Mouse (Mus musculus) neural tube, embryonic 13.5 days (tissue): ENCODE measurements around the gene Ormdl3. TPM values are rescaled to one million over a fixed set of nuclear protein-coding genes. Genes with fewer than 3 reads are reported as not detected.

Experiments used
- ATAC-seq: fragments of 200-750 bp; cut with Nextera tagmentation; 2 replicates; pipeline ENCODE4 v1.8.0; 2017; ENCODE audit warnings: low read depth, mild to moderate bottlenecking, moderate TSS enrichment, moderate library complexity
- H3K27ac ChIP-seq: fragments of 300-500 bp; sonication (generic); replicated peaks from 2 replicates; pipeline ENCODE4 v1.5.1; 2015; ENCODE audit warnings: moderate library complexity, mild to moderate bottlenecking, inconsistent platforms
- H3K27me3 ChIP-seq: fragments of 300-500 bp; sonication (generic); 2 replicates; pipeline ENCODE4 v1.6.1; 2015; ENCODE audit warnings: mild to moderate bottlenecking, inconsistent platforms
- H3K36me3 ChIP-seq: fragments of 300-500 bp; sonication (generic); 2 replicates; pipeline ENCODE4 v1.6.1; 2015; ENCODE audit warnings: mild to moderate bottlenecking, inconsistent platforms
- H3K4me1 ChIP-seq: fragments of 300-500 bp; sonication (generic); replicated peaks from 2 replicates; pipeline ENCODE4 v1.6.1; 2015; ENCODE audit warnings: inconsistent platforms
- H3K4me2 ChIP-seq: fragments of 300-500 bp; sonication (generic); 2 replicates; pipeline ENCODE4 v1.6.1; 2015; ENCODE audit warnings: inconsistent platforms, mild to moderate bottlenecking, moderate library complexity
- H3K4me3 ChIP-seq: fragments of 300-500 bp; sonication (generic); 2 replicates; pipeline ENCODE4 v1.5.1; 2015; ENCODE audit warnings: mild to moderate bottlenecking, inconsistent platforms
- H3K9ac ChIP-seq: fragments of 300-500 bp; sonication (generic); 2 replicates; pipeline ENCODE4 v1.6.1; 2015; ENCODE audit warnings: moderate library complexity, mild to moderate bottlenecking, inconsistent platforms
- H3K9me3 ChIP-seq: fragments of 300-500 bp; sonication (generic); 2 replicates; pipeline ENCODE4 v1.6.1; 2016; ENCODE audit warnings: inconsistent platforms
- WGBS: fragments of 180-500 bp; shearing (Covaris S2); methylation state at CpG from one replicate; pipeline ENCODE4 v1.1.7; 2015; 5-methylcytosine and 5-hydroxymethylcytosine counted together
- polyA plus RNA-seq: library from polyadenylated mRNA; unstranded; fragments of >200 nt; fragmentation: Nextera tagmentation; extraction: Ambion mirVana; gene quantifications from 2 replicates; pipeline ENCODE4 v1.2.1, GENCODE M21; 2015

The Ormdl3 gene
- polyA plus RNA-seq, 1 experiment from 2014 or later: 78.0 TPM

- Histone ChIP-seq H3K9me3 (no peaks in the 10 kb centered on the region), H3K36me3 (no peaks in the 10 kb centered on the region), H3K27ac (no peak overlapping the region), H3K4me1 (no peaks in the 10 kb centered on the region), H3K27me3 (no peaks in the 10 kb centered on the region), H3K9ac (no peak overlapping the region), H3K4me3 (no peak overlapping the region), H3K4me2 (no peak overlapping the region)
- WGBS: 82% methylated on average over 6 of the region's 6 CpGs
- ATAC-seq: no peak
Observed at GRCm38 (mm10) chr11:98569461-98569860, 17.7 kb downstream of the Ormdl3 start.

GRCm38 (mm10) chr11:98568326-98568725 lies 18.8 kb downstream of the Ormdl3 start:
- no peaks in the 10 kb centered on the region for H3K4me1 ChIP-seq
- 88% methylated on average over 8 of the region's 8 CpGs for WGBS
- H3K9ac ChIP-seq: no peak overlapping the region
- no peaks in the 10 kb centered on the region for H3K27me3 ChIP-seq
- H3K4me2 ChIP-seq: no peak overlapping the region
- no peak overlapping the region for H3K27ac ChIP-seq
- no peak for ATAC-seq
- H3K36me3 ChIP-seq: no peaks in the 10 kb centered on the region
- H3K4me3 ChIP-seq: no peak overlapping the region
- H3K9me3 ChIP-seq: no peaks in the 10 kb centered on the region

- Histone ChIP-seq H3K9me3 (no peaks in the 10 kb centered on the region), H3K4me3 (no peak overlapping the region), H3K27ac (no peak overlapping the region), H3K36me3 (no peaks in the 10 kb centered on the region), H3K9ac (no peak overlapping the region), H3K4me1 (no peaks in the 10 kb centered on the region), H3K4me2 (no peak overlapping the region), H3K27me3 (no peaks in the 10 kb centered on the region)
- ATAC-seq: no peak
- 72% methylated on average over 13 of the region's 13 CpGs for WGBS
Observed at GRCm38 (mm10) chr11:98563921-98564414, 23.2 kb downstream of the Ormdl3 start.

GRCm38 (mm10) chr11:98563025-98563424 lies 24.1 kb downstream of the Ormdl3 start:
- no peak for ATAC-seq
- WGBS: 87% methylated on average over 3 of the region's 3 CpGs

GRCm38 (mm10) chr11:98560942-98561341 lies 26.2 kb downstream of the Ormdl3 start:
- Histone ChIP-seq H3K36me3 (no peaks in the 10 kb centered on the region), H3K4me2 (no peak overlapping the region), H3K4me1 (no peaks in the 10 kb centered on the region), H3K27ac (no peak overlapping the region), H3K27me3 (no peaks in the 10 kb centered on the region), H3K4me3 (no peak overlapping the region), H3K9me3 (no peaks in the 10 kb centered on the region), H3K9ac (no peak overlapping the region)
- 34% methylated on average over 7 of the region's 7 CpGs for WGBS
- no peak for ATAC-seq

More at GRCm38 (mm10) chr11:98563025-98563424, 24.1 kb downstream of the Ormdl3 start:
- Histone ChIP-seq H3K36me3 (no peaks in the 10 kb centered on the region), H3K4me2 (no peak overlapping the region), H3K27me3 (no peaks in the 10 kb centered on the region), H3K27ac (no peak overlapping the region), H3K9ac (no peak overlapping the region), H3K9me3 (no peaks in the 10 kb centered on the region), H3K4me1 (no peaks in the 10 kb centered on the region), H3K4me3 (no peak overlapping the region)

- Histone ChIP-seq H3K4me2 (no peak overlapping the region), H3K4me1 (peaks cover 11% of the 10 kb centered on the region; the same call in 1 of the 2 replicates), H3K9me3 (no peaks in the 10 kb centered on the region), H3K27me3 (peaks cover 3% of the 10 kb centered on the region), H3K9ac (no peak overlapping the region), H3K4me3 (no peak overlapping the region), H3K36me3 (no peaks in the 10 kb centered on the region), H3K27ac (no peak overlapping the region)
- ATAC-seq: no peak
- whole genome bisulfite sequencing: 65% methylated on average over 12 of the region's 12 CpGs
Observed at GRCm38 (mm10) chr11:98555124-98555700, 32.0 kb downstream of the Ormdl3 start.

GRCm38 (mm10) chr11:98553966-98554365 lies 33.2 kb downstream of the Ormdl3 start:
- Histone ChIP-seq H3K9me3 (no peaks in the 10 kb centered on the region), H3K4me1 (peaks cover 11% of the 10 kb centered on the region; the same call in 1 of the 2 replicates), H3K27ac (no peak overlapping the region), H3K27me3 (peaks cover 16% of the 10 kb centered on the region), H3K9ac (no peak overlapping the region), H3K36me3 (no peaks in the 10 kb centered on the region), H3K4me2 (no peak overlapping the region), H3K4me3 (no peak overlapping the region)
- ATAC-seq: no peak
- 85% methylated on average over 4 of the region's 4 CpGs for WGBS

- under 1% methylated on average over 51 of the region's 51 CpGs for WGBS
- Histone ChIP-seq H3K9me3 (no peaks in the 10 kb centered on the region), H3K9ac (peak within 1 kb of the TSS; percentile 81), H3K4me2 (peak within 1 kb of the TSS; percentile 71), H3K36me3 (no peaks in the 10 kb centered on the region), H3K27me3 (peaks cover 44% of the 10 kb centered on the region), H3K4me1 (peaks cover 11% of the 10 kb centered on the region; the same call in 1 of the 2 replicates), H3K27ac (peak within 1 kb of the TSS; percentile 92), H3K4me3 (peak within 1 kb of the TSS; percentile 67)
- ATAC-seq: peak; percentile 98
Observed at GRCm38 (mm10) chr11:98550975-98551828, 36.0 kb downstream of the Ormdl3 start, which contains the start of gene Zpbp2. TSS of gene Zpbp2 (plus strand) at chr11:98551097.

GRCm38 (mm10) chr11:98550311-98550974 lies 36.7 kb downstream of the Ormdl3 start:
- peaks cover 51% of the 10 kb centered on the region for H3K27me3 ChIP-seq
- H3K4me3 ChIP-seq: peak overlapping the region; percentile 67
- peak overlapping the region; percentile 71 for H3K4me2 ChIP-seq
- WGBS: 17% methylated on average over 20 of the region's 20 CpGs
- ATAC-seq: 0 out of 2 replicates have a peak, but pooled peaks have one; percentile 1
- H3K9me3 ChIP-seq: no peaks in the 10 kb centered on the region
- H3K4me1 ChIP-seq: peaks cover 16% of the 10 kb centered on the region
- H3K27ac ChIP-seq: peak overlapping the region; percentile 92
- no peaks in the 10 kb centered on the region for H3K36me3 ChIP-seq
- peak overlapping the region; percentile 81 for H3K9ac ChIP-seq

GRCm38 (mm10) chr11:98549363-98549762 lies 37.8 kb downstream of the Ormdl3 start:
- Histone ChIP-seq H3K36me3 (no peaks in the 10 kb centered on the region), H3K27me3 (peaks cover 61% of the 10 kb centered on the region), H3K9ac (no peak overlapping the region), H3K4me2 (no peak overlapping the region), H3K9me3 (no peaks in the 10 kb centered on the region), H3K4me3 (no peak overlapping the region), H3K27ac (no peak overlapping the region), H3K4me1 (peaks cover 19% of the 10 kb centered on the region)
- 64% methylated on average over 4 of the region's 4 CpGs for WGBS
- ATAC-seq: no peak

GRCm38 (mm10) chr11:98547308-98547693 lies 39.9 kb downstream of the Ormdl3 start:
- no peak for ATAC-seq

More at GRCm38 (mm10) chr11:98547308-98547693, 39.9 kb downstream of the Ormdl3 start:
- no peak overlapping the region for H3K27ac ChIP-seq
- no peaks in the 10 kb centered on the region for H3K9me3 ChIP-seq
- no peak overlapping the region for H3K4me2 ChIP-seq
- H3K27me3 ChIP-seq: peaks cover 78% of the 10 kb centered on the region
- no peak overlapping the region for H3K9ac ChIP-seq
- peaks cover 19% of the 10 kb centered on the region for H3K4me1 ChIP-seq
- no peaks in the 10 kb centered on the region for H3K36me3 ChIP-seq
- WGBS: 57% methylated on average over 3 of the region's 3 CpGs
- H3K4me3 ChIP-seq: no peak overlapping the region
